Mouse (Mus musculus): Measurements from ENCODE around the gene Iffo2.
A peak's percentile ranks its signal among the peaks of the same experiment; 100 is the strongest.

Iffo2 gene

GRCm38 (mm10) chr4:139582903-139583302, 52.6 kb downstream of the Iffo2 start:
- no peak for DNase-seq

- DNase-seq = no peak
Measured at GRCm38 (mm10) chr4:139583629-139584245, 53.4 kb downstream of the Iffo2 start.

DNA sequence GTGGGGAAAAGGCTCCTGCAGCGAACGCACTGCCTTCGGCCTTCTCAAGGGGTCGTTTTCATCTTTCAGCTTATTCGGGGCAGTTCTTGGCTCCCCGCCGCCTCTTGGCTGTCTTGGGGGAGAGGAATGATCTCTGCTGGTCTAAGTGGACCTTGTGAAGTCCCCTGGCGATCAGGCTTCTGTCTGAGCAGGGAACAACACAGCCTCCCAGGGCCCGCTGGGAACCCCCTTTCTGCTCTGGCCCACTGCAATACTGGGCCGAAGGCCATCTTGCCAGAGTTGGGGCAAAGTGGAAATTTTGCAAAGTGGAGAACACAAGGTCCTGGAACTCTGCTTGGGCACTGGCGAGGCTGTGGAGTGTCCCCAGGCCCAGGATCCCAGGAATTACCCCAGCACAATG, 54.4 kb downstream of the Iffo2 start:
- no peak for DNase-seq

GRCm38 (mm10) chr4:139585713-139586112, 55.4 kb downstream of the Iffo2 start:
- no peak for DNase-seq

DNA sequence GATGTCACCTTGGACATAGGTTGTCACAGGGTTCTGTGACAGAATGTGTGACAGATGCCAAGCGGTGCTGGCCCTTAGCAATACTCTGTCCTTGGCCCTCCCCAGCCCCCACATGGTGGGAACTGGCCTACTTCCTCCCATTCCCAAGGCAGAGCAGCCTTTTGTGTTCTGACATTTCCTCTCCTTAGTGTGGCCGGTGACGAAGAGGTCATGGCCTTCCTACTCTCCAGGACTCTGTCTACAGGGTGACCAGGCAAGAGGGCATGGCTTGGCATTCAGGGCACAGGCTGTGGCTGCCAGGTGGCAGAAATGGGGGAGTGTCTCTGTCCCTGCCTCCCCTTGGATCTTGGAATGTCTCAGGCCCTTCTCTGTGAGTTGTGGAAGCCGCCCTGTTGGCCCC, 57.0 kb downstream of the Iffo2 start:
- DNase-seq = no peak

- no peak for DNase-seq
Measured at GRCm38 (mm10) chr4:139587773-139588172, 57.4 kb downstream of the Iffo2 start.

DNA sequence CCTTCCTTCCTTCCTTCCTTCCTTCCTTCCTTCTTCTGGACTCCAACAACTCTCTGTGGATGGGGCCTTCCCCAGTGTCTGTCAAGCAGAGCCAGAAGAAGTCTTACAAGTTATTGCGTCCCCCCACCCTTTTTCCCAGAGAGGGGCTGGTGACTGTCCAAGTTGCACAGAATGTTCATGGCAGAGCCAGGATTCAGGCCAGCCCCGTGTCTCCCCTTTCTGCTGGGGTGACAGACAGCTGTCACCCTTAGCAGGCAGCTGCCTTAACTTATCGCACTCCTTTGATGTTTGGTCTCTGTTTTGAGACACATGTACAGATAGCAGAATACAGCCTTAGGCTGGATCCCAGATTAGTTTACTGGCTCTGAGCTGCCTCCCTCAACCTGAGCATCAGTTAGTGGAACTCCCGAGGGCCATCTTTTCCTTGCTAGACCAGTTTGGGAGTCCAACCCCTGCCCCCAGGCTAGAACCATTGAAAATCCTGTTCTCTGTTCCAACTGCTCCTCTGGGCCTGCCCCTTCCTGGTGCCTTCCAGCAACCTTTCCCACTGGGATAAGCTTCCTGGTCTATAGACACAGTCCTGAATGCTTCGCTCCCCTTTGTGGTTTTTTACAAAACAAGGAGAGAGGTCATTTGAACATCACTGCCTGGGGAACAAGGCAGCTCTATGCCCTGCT, 59.1 kb downstream of the Iffo2 start:
- DNase-seq = no peak

DNA sequence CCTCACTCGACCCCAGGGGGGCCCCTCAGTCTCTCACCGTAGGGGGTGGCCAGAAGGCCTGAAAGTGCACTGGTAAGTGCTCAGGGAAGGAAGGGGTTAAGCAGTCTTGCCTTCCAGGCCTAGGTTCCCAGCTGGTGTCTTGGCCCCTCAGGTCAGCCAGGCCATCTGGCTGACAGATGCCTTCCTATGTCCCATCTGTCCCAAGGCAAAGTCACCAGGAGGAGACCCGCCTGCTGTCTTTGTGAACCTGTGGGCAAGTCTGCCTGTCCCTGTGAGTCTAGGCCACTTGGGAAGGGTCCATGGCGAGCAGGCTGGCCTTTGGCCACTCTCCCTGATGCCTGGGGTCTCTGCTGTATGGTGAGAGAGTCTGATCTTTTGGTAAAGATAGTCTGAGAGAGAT, 60.1 kb downstream of the Iffo2 start:
- peak; percentile 87 for DNase-seq

GRCm38 (mm10) chr4:139592895-139593294, 62.5 kb downstream of the Iffo2 start:
- no peak for DNase-seq

GRCm38 (mm10) chr4:139593383-139593782, 63.0 kb downstream of the Iffo2 start:
- no peak for DNase-seq

DNA sequence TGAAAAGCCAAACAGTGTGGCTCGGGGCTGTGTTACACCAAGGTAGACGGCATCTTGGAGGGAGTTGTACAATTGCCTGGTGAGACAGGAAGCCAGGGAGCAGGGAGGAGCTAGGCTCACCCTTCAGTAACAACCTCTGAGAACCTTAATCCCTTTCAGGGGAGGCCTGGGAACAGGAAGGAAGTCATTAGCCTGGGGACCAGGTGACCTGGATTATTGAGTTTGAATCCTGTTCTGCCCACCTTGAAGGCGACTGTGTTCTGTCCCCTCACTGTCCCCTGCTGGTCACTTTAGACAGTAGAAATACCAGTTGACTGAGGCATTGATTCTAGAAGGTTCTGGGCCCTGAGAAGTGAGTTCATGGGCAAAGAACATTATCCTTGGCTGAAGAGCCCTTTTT, 63.7 kb downstream of the Iffo2 start:
- DNase-seq = peak; percentile 53

DNA sequence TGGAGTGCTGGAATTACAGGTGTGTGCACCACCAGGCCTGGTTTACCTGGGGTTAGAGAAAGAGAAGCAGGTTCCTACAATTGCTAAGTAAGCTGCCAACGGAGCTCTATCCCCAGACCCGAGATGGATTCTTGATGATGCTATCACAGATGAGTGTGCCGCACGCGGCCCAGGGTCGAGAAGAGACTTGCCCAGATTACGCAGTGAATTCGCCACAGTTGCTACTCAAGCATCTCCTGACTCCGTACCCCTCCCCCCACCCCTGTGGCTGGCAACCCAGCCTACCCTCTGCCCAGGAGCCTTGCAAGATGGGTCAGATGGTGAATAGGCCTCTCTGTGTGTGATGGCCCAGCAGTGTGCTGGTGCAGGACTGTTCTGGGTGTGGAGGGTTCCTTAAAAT, 66.4 kb downstream of the Iffo2 start:
- DNase-seq = peak; percentile 49

GRCm38 (mm10) chr4:139597286-139598284, 67.2 kb downstream of the Iffo2 start:
- no peak for DNase-seq

DNA sequence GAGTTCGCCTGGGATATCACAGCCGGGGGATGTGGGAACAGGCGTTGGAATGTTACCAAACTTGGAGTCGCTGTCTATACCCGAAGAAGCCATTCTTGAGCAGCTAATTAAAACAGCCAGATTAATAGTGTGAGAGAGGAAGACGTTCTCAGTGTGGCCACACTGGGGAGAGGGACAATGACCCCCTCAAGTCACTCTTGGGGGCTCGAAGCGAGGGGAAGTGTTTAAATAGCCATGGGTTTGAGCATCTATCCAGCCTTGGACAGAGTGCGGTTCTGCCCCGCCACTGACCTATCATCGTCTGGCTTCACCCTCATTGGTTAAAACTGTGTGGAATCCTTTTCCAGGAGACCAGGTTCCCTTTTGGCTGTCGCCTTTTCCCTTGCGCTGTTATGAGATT, 68.0 kb downstream of the Iffo2 start:
- no peak for DNase-seq

DNA sequence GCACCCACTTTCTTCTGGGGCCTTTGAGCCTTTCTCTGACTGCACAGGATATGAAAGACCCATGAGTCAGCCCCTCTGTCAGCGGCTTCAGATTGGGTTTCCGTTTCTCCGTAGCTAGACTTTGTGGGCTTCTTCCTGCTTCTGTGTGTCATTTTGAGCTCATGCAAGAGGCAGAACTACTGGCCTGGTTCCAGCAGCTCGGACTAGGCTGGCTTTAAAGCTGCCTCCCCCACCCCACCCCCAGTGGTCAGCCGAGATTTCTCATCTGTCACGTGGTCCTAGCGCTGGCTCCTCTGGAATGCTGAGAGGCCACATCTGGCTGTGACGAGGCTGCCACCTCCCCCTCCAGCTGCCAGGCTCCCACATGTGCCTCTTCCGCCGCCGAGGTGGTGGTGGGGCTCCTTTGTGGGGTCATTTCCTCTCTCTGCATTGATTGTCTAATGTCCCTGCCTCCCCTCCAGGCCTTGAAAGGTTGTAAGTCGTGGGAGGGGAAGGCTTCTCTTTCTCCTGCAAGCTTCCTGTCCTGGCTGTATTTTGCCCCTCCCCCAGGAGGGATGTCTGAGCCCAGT, 68.7 kb downstream of the Iffo2 start:
- peak; percentile 76 for DNase-seq

- no peak for DNase-seq
Measured at GRCm38 (mm10) chr4:139601519-139602356, 71.4 kb downstream of the Iffo2 start.

DNA sequence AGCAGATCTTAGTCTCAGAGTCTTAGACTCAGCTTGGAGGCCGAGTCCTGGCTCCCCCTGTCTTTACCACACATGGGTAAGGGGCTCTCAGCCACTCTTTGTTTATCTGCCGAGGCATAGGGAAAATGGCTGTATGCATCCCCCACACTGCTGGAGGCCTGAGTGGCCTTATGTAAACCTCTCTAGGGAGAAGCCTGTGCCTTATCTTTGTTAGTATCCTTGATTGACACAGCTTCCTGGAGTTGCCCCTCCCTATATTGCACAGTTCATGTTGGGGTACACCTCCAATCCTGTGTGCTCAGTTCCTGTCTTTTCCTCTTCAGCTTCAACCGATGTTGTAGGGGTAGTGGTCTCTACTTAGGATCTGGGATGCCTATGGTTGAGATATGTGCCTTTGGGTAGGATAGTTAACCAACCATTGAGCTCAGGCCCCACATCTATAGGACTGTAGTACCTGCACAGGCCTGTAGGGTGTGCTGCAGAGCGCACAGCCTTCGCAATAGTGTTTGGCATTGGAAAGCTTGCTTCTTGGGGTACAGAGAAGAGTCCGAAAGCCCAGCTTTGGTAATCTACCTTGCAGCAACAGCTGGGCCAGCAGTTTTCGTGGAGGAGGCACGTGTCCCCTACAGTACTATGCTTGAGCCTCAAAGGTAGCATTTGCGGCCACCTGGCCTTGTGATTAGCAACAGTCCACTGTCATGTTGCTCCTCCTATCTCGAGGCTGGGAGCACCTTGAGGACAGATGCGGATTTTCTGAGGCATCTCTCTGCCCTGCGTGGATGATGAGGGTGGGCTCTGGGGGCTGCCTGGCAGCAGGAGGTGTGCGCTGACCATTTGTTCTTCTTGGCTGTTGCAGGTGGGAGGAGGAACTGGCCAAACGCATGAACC, 72.3 kb downstream of the Iffo2 start, which contains the start of gene Gm21969:
Gm21969 (plus strand) TSS at position 830 of the 888 bp plus-strand sequence.
- peak; percentile 61 for DNase-seq

GRCm38 (mm10) chr4:139605216-139605615, 74.9 kb downstream of the Iffo2 start:
- DNase-seq = no peak

GRCm38 (mm10) chr4:139606732-139607131, 76.4 kb downstream of the Iffo2 start:
- no peak for DNase-seq

- no peak for DNase-seq
Measured at GRCm38 (mm10) chr4:139608975-139609374, 78.6 kb downstream of the Iffo2 start.

DNA sequence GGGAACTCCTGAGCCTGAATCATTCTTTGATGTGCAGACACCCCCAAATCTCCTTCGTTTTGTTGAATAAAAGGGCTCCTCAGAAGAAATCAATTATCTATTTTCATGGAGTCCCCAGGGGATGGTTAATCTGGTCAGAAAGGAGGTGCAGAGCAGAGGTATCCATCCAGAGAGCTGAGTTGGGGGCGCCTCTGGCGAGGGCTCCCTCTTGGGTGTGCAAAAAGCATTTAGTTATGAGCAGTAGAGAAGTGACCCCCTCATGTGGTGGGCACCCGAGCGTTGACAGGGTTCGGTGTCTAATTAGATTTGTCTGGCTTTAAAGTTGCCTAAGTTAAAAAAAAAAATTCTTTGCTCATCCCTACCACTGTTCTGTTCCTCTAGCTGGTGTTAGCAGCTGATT, 80.6 kb downstream of the Iffo2 start:
- no peak for DNase-seq
